Mouse (Mus musculus) ES-Bruce4 (cell line): ENCODE measurements around the gene Rgcc. TPM values are rescaled to one million over a fixed set of nuclear protein-coding genes. Genes with fewer than 3 reads are reported as not detected.

Experiments
- H3K27ac ChIP-seq: 2 replicates; pipeline ENCODE4 v1.5.1; 2012; ENCODE audit warnings: low read length, inconsistent platforms; ENCODE audit not compliant: insufficient read depth
- H3K27me3 ChIP-seq: 2 replicates; pipeline ENCODE4 v1.6.1; 2012; ENCODE audit warnings: mild to moderate bottlenecking, low read length, inconsistent platforms; ENCODE audit not compliant: control insufficient read depth, poor library complexity, insufficient read depth, severe bottlenecking
- H3K36me3 ChIP-seq: 2 replicates; pipeline ENCODE4 v1.6.1; 2012; ENCODE audit warnings: inconsistent platforms, mild to moderate bottlenecking, low read length, moderate library complexity; ENCODE audit not compliant: control insufficient read depth, poor library complexity, insufficient read depth, severe bottlenecking
- H3K4me1 ChIP-seq: one replicate; pipeline ENCODE4 v1.8.1; 2011; ENCODE audit warnings: low read length; ENCODE audit not compliant: control insufficient read depth, insufficient read depth
- H3K4me3 ChIP-seq: 2 replicates; pipeline ENCODE4 v1.5.1; 2011; ENCODE audit warnings: low read depth, mild to moderate bottlenecking, low read length
- H3K9ac ChIP-seq: 2 replicates; pipeline ENCODE4 v1.6.1; 2012; ENCODE audit warnings: low read depth, mild to moderate bottlenecking, inconsistent platforms; ENCODE audit not compliant: poor library complexity, severe bottlenecking
- H3K9me3 ChIP-seq: replicated peaks from 2 replicates; pipeline ENCODE4 v1.6.1; 2012; ENCODE audit warnings: mild to moderate bottlenecking, low read length, inconsistent platforms; ENCODE audit not compliant: control insufficient read depth, poor library complexity, insufficient read depth, severe bottlenecking
- CTCF ChIP-seq: IDR thresholded peaks from one replicate; pipeline ENCODE4 v1.8.1; 2011; ENCODE audit warnings: low read depth, low read length
- EP300 ChIP-seq: IDR thresholded peaks from 2 replicates; pipeline ENCODE4 v1.6.1; 2011; ENCODE audit warnings: low read depth, low read length; ENCODE audit not compliant: insufficient read depth
- POLR2A ChIP-seq: IDR thresholded peaks from one replicate; pipeline ENCODE4 v1.8.1; 2011; ENCODE audit warnings: low read length; ENCODE audit not compliant: insufficient read depth
- polyA plus RNA-seq: library from polyadenylated mRNA; stranded (reverse); fragments of >200 nt; gene quantifications from 2 replicates; pipeline ENCODE4 v1.2.4, GENCODE M21; 2011; ENCODE audit warnings: low read depth; ENCODE audit not compliant: missing spikeins, insufficient read depth, insufficient read length

Gene Rgcc
- polyA plus RNA-seq, 1 experiment = 15.1 TPM

DNA sequence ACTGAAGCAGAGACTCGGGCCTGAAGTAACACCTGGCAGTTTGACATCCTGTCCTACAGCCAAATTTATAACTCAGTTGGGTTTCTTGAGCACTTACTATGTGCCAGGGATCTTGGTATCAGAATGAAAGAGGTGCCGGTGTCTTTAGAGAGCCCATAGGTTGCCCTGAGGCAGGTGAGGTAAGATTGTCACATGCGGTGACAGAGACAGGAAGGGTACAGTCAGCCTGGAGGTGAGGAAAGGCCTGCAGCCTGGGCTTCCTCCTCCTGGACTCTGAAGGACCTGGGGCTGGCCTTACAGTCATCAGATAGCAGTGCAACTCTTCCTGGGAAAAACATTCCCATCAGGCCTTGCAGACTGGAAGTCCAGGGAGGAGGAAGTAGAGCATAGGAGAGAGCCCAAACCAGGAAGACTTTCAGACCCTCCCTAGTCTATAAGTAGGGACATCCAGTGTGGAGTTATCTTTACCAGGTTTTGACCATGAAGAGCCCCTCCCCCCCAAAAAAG lies 29.2 kb downstream of the Rgcc start:
- Histone ChIP-seq H3K27me3 (no peaks in the 10 kb centered on the region), H3K9ac (no peak overlapping the region), H3K4me1 (peaks cover 2% of the 10 kb centered on the region), H3K27ac (no peak overlapping the region), H3K4me3 (no peak overlapping the region), H3K9me3 (no peaks in the 10 kb centered on the region; the same call in none of the 2 replicates), H3K36me3 (no peaks in the 10 kb centered on the region)
- TF ChIP-seq POLR2A (no peak), EP300 (no peak), CTCF (no peak)

DNA sequence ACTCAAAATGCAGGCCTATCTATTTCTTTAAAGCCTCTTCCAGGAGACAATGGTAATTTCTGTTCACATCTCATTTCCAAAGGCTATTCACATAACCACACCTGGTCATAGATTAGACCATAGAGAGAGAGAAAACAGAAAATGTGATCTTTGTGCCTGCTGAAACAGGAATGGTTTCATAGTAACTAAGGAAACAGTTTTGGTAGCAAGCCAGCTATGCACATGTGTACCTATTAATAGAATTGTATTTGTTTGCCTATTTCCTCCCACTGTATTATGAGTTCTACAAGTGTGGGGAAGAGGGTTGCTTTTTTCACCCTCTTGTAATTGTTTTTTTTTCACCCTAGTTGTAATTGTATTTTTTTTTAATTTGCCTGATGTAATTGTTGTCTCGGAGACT lies 31.9 kb downstream of the Rgcc start:
- Histone ChIP-seq H3K27ac (no peak overlapping the region), H3K36me3 (no peaks in the 10 kb centered on the region), H3K27me3 (no peaks in the 10 kb centered on the region), H3K4me3 (no peak overlapping the region), H3K4me1 (no peaks in the 10 kb centered on the region), H3K9ac (no peak overlapping the region), H3K9me3 (no peaks in the 10 kb centered on the region; the same call in none of the 2 replicates)
- TF ChIP-seq EP300 (no peak), POLR2A (no peak), CTCF (no peak)

DNA sequence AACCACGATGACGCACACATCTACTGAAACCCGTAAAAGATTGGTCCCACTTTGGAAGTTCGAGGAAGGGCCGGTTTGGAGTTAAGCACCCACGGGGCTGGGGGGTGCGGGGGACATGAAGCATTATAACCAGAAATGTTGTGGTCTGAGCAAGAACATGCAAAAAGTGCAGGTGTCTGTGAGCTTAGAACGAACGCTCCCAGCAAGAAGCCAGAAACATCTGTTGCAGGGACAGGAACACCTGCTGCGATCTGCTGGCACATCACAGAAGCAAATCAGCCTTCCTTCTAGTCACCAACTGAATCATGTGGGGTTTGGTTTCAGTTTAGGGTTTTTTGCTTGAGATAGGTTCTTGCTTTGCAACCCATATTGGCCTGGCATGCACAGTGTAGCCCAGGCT lies 33.6 kb downstream of the Rgcc start:
- H3K27ac ChIP-seq = no peak overlapping the region
- no peaks in the 10 kb centered on the region for H3K36me3 ChIP-seq
- H3K4me1 ChIP-seq = no peaks in the 10 kb centered on the region
- no peaks in the 10 kb centered on the region for H3K27me3 ChIP-seq
- no peak for TF ChIP-seq EP300
- TF ChIP-seq CTCF = no peak
- TF ChIP-seq POLR2A = no peak
- H3K4me3 ChIP-seq = no peak overlapping the region
- H3K9ac ChIP-seq = no peak overlapping the region
- H3K9me3 ChIP-seq = no peaks in the 10 kb centered on the region; the same call in none of the 2 replicates

DNA sequence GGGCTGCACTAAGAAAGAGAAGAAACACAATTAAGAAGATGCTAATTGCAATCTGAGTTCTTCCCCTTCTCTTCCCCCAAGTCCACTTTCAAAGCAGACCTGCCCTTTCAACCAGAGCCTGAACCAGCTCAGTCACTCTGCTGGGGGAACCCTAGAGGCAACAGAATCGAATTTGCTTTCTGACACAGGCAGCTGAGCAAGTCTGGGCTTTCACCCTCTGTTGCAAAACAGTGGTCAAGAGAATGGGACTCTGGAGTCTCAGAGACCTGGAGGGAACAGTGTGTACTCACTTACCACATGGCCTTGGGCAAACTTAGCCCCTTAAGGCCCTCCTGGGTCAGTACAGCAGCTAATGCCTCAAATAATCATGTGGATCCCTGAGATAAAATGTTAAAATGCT lies 34.1 kb downstream of the Rgcc start:
- H3K9ac ChIP-seq = no peak overlapping the region
- H3K4me3 ChIP-seq = no peak overlapping the region
- H3K27ac ChIP-seq = no peak overlapping the region
- H3K27me3 ChIP-seq = no peaks in the 10 kb centered on the region
- H3K4me1 ChIP-seq = no peaks in the 10 kb centered on the region
- no peaks in the 10 kb centered on the region; the same call in none of the 2 replicates for H3K9me3 ChIP-seq
- no peaks in the 10 kb centered on the region for H3K36me3 ChIP-seq
- TF ChIP-seq EP300 (no peak), CTCF (no peak), POLR2A (no peak)

DNA sequence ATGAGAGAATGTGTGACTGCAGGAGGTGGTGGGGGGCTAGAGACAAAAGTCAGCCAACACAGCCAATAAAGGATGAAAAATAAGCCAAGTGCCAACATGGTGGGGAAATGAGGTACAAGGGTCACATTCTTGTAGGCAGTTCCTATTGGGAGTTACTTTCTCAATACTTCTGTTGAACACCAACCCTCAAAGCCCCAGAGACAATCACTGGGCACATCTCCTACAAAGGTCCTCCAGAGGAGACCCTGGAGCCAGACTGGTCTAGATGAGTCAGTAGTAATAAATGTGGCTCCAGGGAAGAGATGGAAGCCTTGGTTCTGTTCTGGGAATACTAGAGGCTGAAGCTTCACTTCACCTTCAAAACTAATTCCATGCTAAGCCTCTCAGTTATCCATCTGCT lies 35.0 kb downstream of the Rgcc start:
- Histone ChIP-seq H3K4me1 (no peaks in the 10 kb centered on the region), H3K4me3 (no peak overlapping the region), H3K27me3 (no peaks in the 10 kb centered on the region), H3K36me3 (no peaks in the 10 kb centered on the region), H3K9ac (no peak overlapping the region), H3K27ac (no peak overlapping the region), H3K9me3 (no peaks in the 10 kb centered on the region; the same call in none of the 2 replicates)
- no peak for TF ChIP-seq POLR2A

DNA sequence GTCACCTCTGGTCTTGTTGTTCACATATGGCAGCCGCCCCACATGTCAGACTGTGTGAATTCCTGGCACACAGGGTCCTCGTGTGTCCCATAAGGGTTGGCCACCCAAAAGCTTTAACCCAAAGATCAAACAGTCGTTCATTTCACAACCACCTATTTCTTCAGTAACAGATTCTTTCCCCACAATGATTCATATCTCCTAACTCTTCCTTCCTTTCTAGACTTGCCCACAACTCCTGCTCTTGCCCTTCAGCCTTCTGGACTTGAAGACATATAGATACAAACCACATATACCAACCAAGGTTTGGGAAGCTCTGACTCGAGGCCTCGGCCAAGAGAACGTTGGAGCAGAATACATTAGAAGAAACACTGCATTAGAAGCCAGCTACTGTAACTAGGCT lies 35.7 kb downstream of the Rgcc start:
- no peaks in the 10 kb centered on the region; the same call in none of the 2 replicates for H3K9me3 ChIP-seq
- H3K27ac ChIP-seq = no peak overlapping the region
- TF ChIP-seq CTCF (no peak), POLR2A (no peak), EP300 (no peak)
- H3K36me3 ChIP-seq = no peaks in the 10 kb centered on the region
- no peaks in the 10 kb centered on the region for H3K4me1 ChIP-seq
- no peak overlapping the region for H3K9ac ChIP-seq
- H3K4me3 ChIP-seq = no peak overlapping the region
- no peaks in the 10 kb centered on the region for H3K27me3 ChIP-seq
